Mouse (Mus musculus) B cell, adult 2 months (primary cell): ENCODE data around the gene Tmem81.
A peak's percentile ranks its signal among the peaks of the same experiment; 100 is the strongest.

Experiments used
- DNase-seq, 2 experiments: peaks; one replicate each; pipeline ENCODE4 v3.0.0; 2022

Gene Tmem81

GRCm38 (mm10) chr1:132520764-132521163 lies 14.7 kb downstream of the Tmem81 start:
- peak; percentile 71 to 78 for DNase-seq

- DNase-seq, result no peak
These were observed 17.0 kb downstream of the Tmem81 start for GRCm38 (mm10) chr1:132523048-132523447.

DNA sequence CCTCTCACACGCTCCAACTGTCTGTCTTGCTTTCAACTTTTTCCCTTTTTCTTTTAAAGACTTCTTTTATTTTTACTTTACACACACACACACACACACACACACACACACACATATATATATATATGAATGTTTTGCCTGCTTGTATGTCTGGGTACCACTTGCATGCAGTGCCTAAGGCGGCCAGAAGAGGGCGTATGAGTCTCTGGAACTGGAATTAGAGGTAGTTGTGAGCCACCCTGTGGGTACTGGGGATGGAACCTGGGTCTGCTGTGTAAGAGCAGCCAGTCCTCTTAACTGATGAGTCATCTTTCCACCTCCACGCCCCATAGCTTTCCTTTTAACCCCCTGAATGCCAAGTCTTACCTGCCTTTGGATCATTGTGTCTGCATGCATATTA lies 17.9 kb downstream of the Tmem81 start:
- peak; percentile 70 to 73 for DNase-seq

DNA sequence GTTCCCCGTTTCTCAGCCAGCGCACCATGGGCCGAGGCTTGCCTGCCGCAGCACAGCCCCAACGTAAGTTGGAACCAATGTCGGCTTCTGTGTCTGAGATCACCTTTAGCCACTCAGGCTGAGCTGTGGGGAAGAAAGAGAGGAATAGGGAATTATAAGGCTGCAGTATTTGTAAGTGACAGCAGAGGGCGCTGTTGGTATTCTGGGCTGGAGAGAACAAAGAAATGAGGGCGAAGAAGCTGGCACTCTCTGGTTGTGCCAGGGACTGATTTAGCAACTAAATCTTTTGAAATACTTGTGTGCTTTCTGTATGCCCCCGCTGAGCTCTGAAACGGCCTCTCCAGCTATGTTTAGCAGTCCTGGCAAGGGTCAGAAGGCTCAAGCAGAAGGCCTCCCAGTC lies 19.8 kb downstream of the Tmem81 start:
- DNase-seq, result peak; percentile 76 to 78

GRCm38 (mm10) chr1:132528071-132528470 lies 22.0 kb downstream of the Tmem81 start:
- no peak for DNase-seq

DNA sequence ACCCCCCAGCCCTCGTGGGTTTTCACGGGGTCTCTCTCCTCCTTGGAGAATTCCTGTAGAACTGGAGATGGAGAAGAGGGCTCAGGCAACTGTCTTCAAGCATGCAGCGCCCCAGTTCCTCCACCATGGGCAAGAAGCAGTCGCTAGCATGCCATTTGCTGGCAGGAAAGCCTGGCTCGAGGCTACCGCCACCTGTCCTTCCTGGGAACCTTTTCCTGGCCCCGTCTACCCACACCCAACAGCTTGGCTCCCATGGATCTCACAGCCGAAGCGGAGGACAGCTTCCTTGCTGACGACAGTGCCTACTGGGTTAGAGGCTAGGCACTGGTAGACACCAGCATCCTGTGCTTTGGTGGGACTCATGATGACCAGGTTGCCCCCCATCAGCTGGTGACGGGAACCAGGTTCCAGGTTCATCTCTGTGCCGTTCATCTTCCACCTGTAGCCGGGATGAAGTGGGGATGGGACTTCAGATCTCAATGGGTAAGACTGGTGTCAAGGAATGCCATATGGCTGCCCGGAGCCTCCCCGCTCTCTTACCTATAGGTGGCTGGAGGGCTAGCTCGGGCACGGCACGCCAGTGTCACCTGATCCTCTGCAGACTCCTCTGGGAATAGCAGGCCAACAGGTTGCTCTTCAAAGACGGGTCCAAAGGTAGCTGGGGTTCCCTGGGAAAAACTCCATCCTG lies 22.8 kb downstream of the Tmem81 start:
- DNase-seq, result no peak

DNA sequence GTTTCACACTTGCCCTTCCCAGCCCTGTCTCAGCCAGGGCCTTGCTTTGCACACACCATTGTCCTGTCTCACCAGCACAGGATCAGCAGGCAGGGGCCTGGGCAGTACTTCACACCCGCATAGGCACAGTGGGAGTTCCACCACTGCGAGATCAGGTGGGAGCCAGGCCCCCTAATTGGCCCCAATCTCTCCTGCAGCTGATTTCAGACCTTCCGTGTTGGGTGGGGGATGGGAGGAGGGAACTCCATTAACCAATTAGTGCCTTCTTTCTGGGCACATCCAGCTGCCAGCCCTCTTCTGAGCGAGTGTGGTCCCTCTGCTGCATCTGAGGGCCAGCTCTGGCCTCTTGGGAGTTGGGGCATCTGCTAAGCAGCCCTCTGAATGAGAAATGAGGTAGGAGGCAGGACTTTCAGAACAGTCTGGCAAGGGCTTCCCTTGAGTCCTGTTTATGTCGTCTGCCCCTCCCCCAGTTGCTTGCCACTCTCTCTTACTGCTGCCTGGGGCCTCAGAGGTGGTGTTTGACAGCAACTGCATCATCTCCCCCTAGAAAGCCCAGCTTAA lies 24.7 kb downstream of the Tmem81 start:
- DNase-seq, result peak; percentile 35 to 40

DNA sequence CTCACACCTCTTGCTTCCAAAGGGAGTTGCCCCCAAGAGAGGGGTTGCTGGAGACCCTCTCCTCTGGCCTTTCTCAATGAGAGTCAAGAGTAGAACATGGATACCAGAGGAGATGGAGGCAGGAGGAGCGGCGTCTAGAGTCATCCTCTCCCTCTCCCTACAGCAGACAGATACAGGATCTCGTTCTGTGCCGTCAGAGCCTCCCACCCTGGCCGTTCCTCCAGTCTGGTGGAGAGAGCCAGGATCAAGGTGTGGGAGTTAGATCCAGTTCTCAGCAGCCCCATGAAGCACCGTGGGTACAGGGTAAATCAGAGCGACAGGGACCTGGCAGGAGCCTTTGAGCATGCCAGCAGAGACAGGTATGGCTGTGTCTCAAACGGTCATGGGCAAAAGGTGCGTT lies 26.5 kb downstream of the Tmem81 start:
- DNase-seq, result no peak

- DNase-seq, result peak; percentile 69 to 73
These were observed 27.8 kb downstream of the Tmem81 start for GRCm38 (mm10) chr1:132533840-132534239.

DNA sequence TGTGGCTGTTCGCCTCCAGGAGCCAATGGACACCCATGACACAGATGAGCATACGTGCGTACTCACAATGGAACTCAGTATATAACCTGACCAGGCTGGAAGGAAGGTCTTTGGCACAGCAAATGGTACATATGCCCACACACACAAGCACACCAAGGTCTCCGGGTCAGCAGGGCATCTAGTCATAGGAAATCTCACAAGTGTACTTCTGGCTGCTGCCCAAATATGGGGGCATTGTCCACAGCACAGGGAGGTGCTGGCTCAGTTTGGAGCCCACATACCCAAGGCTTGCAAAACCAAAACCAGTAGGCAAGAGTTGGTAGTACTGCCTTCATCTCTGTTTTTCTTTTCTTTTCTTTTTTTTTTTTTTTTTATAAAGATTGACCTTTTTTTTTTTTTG lies 29.5 kb downstream of the Tmem81 start:
- no peak for DNase-seq

- no peak for DNase-seq
These were observed 30.4 kb downstream of the Tmem81 start for GRCm38 (mm10) chr1:132536416-132536815.

DNA sequence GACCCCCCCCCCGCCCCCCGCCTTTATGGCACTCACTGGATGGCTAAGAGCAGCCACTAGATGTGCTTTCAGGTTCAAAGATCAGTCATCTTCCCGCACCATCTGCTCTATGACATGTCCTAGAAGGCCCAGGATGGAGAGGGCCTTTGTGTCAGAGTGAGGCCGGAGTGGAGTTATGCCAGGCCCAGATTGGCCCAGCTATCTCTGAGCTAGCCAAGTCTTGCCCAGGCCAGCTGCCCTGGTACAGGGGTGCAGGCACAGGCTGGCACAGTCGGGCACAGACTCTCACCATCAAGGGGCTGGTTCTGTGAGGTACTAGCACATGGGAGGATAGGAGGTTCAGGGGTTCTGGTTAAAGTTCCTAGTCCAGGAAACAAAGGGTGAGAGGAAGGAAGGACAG lies 31.7 kb downstream of the Tmem81 start:
- DNase-seq, result no peak

- DNase-seq, result no peak
These were observed 34.7 kb downstream of the Tmem81 start for GRCm38 (mm10) chr1:132540701-132541100.

DNA sequence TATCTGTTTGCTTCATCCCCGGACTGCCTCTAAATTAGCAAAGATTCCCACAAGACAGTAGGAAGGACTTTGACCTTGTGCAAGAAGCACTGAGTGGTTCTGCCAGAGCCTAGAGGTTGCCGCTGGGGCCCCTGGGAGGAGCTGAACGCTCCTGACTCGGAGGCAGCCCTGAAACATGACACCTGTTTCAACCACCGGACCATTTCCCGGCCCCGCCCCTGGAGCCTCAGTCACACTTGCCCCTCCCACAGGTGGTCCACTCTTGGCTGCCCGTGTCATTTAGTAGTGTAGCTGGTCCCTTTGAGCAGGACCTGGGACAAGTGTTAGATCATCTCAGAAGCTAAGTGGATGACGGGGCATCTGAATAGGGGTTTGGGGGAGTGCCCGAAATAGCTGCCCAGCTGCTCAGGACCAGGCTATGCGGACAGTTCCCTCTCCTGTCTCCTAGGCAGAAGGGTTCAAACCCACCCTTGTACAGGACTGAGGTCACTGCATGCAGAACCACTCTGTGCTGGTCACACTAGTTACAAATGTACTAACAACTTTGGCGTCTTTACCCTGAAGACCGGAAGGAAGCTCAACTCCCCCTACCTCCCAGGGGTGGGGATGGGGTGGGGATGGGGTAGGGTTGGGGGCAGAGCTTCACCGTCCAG lies 35.3 kb downstream of the Tmem81 start:
- peak; percentile 50 to 53 for DNase-seq

DNA sequence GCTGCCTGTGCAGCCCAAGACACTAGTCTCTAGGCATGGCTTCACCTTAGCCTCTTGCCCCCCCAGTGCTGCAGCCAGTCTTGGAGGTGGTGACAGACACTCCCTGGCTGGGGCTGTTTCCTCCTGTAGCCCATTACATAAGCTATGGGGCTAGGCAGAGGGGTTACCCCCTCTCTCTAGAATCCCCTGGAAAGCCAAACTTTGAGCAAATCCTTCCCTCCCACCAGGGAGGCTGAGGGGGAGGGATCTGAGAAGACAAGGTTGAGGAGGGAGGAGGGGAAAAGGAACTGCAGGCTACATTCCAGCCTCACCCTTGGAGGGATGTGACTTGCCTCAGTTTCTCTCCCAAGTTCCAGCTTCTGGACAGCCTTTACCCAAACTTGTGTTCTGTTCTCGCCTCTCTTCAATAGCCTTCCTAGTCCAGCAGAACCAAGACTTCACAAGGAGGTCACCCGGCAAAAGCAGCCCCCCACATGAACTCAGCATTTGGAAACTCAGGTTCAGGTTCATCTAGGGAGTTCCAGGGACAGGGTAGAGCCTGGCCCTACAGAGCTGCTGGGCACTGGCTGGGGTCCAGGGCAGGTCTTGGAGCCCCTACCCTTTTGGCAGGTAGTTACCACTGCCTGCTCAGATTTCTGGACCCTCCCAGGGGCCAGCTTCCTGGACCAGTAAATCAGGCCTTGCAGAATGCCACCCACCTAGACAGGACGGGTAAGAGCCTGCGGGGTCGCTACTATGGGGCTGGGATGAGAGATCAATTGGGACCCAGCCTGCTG lies 36.0 kb downstream of the Tmem81 start:
- DNase-seq, result no peak

- peak in 1 of 2 experiments; percentile 26 for DNase-seq
These were observed 36.8 kb downstream of the Tmem81 start, which contains the start of gene Cntn2 for GRCm38 (mm10) chr1:132542762-132543306. Gene Cntn2 (minus strand): TSS chr1:132543256.

- no peak for DNase-seq
These were observed 37.8 kb downstream of the Tmem81 start for GRCm38 (mm10) chr1:132543789-132544188.

DNA sequence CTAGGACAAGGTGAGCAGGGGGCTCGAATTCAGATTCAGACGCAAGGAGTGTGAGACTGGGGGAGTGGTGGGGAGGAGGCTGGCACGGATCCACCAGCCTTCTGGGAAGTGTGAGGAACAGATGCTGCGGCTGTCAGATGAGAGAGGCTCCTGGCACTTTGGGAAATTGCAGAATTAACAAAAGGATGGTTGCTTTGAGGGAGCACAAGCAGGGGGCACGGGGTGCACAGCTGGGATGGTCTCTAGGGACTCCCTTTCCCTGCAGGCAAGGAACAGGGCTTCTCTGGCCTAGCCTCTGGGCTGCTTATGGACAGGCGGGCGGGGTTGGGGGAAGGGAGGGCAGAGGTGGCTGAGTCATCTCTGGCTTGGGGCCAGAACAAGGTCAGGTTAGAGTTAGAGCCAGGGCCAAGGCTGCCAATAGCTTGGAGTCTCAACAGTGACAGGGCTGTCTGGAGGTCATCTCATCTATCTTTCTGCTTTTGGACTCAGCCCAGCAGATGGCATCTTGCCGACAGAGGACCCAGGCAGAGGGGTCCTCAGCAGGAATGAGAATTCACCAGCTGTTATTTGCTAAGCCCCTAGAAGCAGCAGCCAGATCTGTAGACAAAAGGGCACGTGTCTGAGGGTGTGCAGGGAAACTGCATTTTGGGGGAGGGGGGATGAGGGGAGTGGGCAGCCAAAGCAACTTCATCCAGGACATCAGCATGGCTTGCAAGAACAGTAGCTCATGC lies 52.0 kb downstream of the Tmem81 start:
- DNase-seq, result no peak
